Mouse (Mus musculus) embryonic facial prominence, embryonic 14.5 days (tissue): ENCODE measurements around the gene Tcte2. TPM values are rescaled to one million over a fixed set of nuclear protein-coding genes. Genes with fewer than 3 reads are reported as not detected.
"Not testable (repeated sequence)": the region's sequence is repeated elsewhere in the genome, so short reads cannot be mapped to it uniquely, and the experiment has no call there.

Experiments used
- ATAC-seq: fragments of 200-750 bp; cut with Nextera tagmentation; 2 replicates; pipeline ENCODE4 v1.8.0; 2017; ENCODE audit warnings: low read depth, moderate number of reproducible peaks, moderate TSS enrichment
- DNase-seq: peaks from one replicate; pipeline ENCODE4 v3.0.0-alpha.2; 2015; ENCODE audit warnings: low spot score
- H3K27ac ChIP-seq: fragments of 300-500 bp; sonication (generic); replicated peaks from 2 replicates; pipeline ENCODE4 v1.5.1; 2014; ENCODE audit warnings: low read depth, mild to moderate bottlenecking, low read length, moderate library complexity
- H3K27me3 ChIP-seq: fragments of 300-500 bp; sonication (generic); replicated peaks from 2 replicates; pipeline ENCODE4 v1.6.1; 2014; ENCODE audit warnings: low read length; ENCODE audit not compliant: control insufficient read depth, insufficient read depth
- H3K36me3 ChIP-seq: fragments of 300-500 bp; sonication (generic); 2 replicates; pipeline ENCODE4 v1.6.1; 2014; ENCODE audit warnings: low read length, mixed read lengths; ENCODE audit not compliant: control insufficient read depth, insufficient read depth
- H3K4me1 ChIP-seq: fragments of 300-500 bp; sonication (generic); 2 replicates; pipeline ENCODE4 v1.6.1; 2014; ENCODE audit warnings: antibody characterized with exemption, low read length; ENCODE audit not compliant: control insufficient read depth, insufficient read depth
- H3K4me2 ChIP-seq: fragments of 300-500 bp; sonication (generic); 2 replicates; pipeline ENCODE4 v1.6.1; 2014; ENCODE audit warnings: low read depth, mild to moderate bottlenecking, low read length, moderate library complexity, mixed read lengths
- H3K4me3 ChIP-seq: fragments of 300-500 bp; sonication (generic); 2 replicates; pipeline ENCODE4 v1.5.1; 2014; ENCODE audit warnings: low read depth, mild to moderate bottlenecking, low read length
- H3K9ac ChIP-seq: fragments of 300-500 bp; sonication (generic); 2 replicates; pipeline ENCODE4 v1.6.1; 2014; ENCODE audit warnings: low read depth, mild to moderate bottlenecking, low read length, moderate library complexity, mixed read lengths
- H3K9me3 ChIP-seq: fragments of 300-500 bp; sonication (generic); 2 replicates; pipeline ENCODE4 v1.6.1; 2016; ENCODE audit warnings: low read length; ENCODE audit not compliant: control insufficient read depth
- WGBS: fragments of 180-500 bp; shearing (Covaris S2); extraction: QIAGEN DNeasy Blood & Tissue Kit; methylation state at CpG from one replicate; pipeline ENCODE4 v1.1.7; 2014; 5-methylcytosine and 5-hydroxymethylcytosine counted together
- polyA plus RNA-seq: library from polyadenylated mRNA; unstranded; fragments of >200 nt; fragmentation: Nextera tagmentation; extraction: Ambion mirVana; gene quantifications from 2 replicates; pipeline ENCODE4 v1.2.1, GENCODE M21; 2014

The Tcte2 gene
- 3.2 and 4.6 TPM in 2 replicates for polyA plus RNA-seq

DNA sequence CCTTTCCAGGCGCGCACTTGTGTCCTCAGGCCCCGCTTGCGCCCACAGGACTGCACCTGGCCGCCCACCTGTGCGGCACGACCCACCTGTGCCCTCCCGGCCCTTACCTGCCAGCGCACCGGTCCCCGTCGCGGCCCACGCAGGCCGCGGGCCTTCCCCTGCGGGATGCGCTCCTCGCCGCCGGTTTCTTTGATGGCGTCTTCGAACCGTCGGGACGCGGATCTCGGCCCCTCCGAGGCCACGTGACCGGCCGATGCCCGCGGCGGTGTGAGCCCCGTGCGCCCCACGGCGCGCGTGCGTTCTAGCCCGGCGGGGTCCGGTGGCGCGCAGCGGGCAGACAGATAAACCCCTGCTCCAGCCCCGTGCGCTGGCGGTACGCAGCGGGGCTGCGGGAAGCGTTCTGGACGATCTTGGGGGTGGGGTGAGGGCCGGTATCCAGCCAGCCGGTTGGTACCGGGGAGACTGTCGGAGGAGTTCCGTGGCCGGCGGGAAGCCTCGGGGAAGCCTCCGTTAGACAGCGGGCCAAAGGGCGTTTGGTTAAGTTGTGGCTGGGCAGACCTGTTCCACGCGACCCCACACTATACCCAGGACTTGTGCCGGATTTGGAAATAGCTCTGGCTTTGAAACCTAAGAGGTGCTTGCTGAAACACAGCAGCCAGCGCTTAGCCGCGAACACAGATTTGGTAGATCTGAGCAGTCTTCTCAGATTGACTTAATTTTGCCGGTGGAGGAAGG lies at the start of gene Tcte2:
Tcte2 (minus strand) TSS at position 647 of the 735 bp plus-strand sequence.
- Histone ChIP-seq H3K27ac (peak within 1 kb of the TSS; percentile 85), H3K4me1 (0 out of 2 replicates have a peak, but pooled peaks cover 4% of the 10 kb centered on the region), H3K36me3 (no peaks in the 10 kb centered on the region), H3K27me3 (no peaks in the 10 kb centered on the region), H3K4me2 (peak within 1 kb of the TSS; percentile 98), H3K4me3 (peak within 1 kb of the TSS; percentile 86), H3K9me3 (no peaks in the 10 kb centered on the region), H3K9ac (peak within 1 kb of the TSS; percentile 86)
- DNase-seq (peak; percentile 53), ATAC-seq (peak; percentile 13; the same call in 1 of the 2 replicates)
- 2% methylated on average over 35 of the region's 74 CpGs for WGBS

DNA sequence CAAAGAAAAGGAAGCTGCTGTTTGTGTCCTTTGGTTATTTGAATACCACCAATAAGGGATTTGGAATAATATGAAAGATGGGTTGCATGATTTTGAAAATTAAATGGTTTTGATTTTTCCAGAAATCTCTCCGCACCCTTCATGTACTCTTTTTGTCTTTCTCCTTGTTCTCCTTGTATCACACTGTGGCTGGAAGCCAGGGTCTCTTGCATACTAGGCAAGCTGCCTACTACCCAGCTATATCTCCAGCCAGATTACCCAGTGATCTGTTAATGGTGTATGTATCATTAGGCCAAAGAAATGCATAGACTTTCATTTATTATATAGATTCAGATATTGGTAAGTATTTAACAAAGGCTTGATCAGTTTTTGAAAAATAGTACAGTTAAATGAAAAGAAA lies 44.4 kb upstream of the Tcte2 start:
- Histone ChIP-seq H3K4me2 (no peak overlapping the region), H3K27ac (no peak overlapping the region), H3K36me3 (peaks cover 44% of the 10 kb centered on the region), H3K4me1 (no peaks in the 10 kb centered on the region), H3K27me3 (no peaks in the 10 kb centered on the region), H3K9ac (no peak overlapping the region), H3K9me3 (no peaks in the 10 kb centered on the region), H3K4me3 (no peak overlapping the region)
- WGBS: 93% methylated on average over 1 of the region's 1 CpGs
- ATAC-seq: no peak
- DNase-seq: no peak

- H3K4me1 ChIP-seq: no peaks in the 10 kb centered on the region
- no peaks in the 10 kb centered on the region for H3K9me3 ChIP-seq
- no peak overlapping the region for H3K4me3 ChIP-seq
- 69% methylated on average over 2 of the region's 2 CpGs for WGBS
- no peak overlapping the region for H3K9ac ChIP-seq
- H3K4me2 ChIP-seq: no peak overlapping the region
- H3K36me3 ChIP-seq: peaks cover 24% of the 10 kb centered on the region
- peak; percentile 14 for DNase-seq
- no peak overlapping the region for H3K27ac ChIP-seq
- no peak; the same call in 1 of the 2 replicates for ATAC-seq
- no peaks in the 10 kb centered on the region for H3K27me3 ChIP-seq
These were observed 41.3 kb upstream of the Tcte2 start for GRCm38 (mm10) chr17:13802836-13803408.

- H3K4me2 ChIP-seq: no peak overlapping the region
- no peaks in the 10 kb centered on the region for H3K4me1 ChIP-seq
- DNase-seq (no peak), ATAC-seq (no peak)
- no peaks in the 10 kb centered on the region for H3K27me3 ChIP-seq
- no peaks in the 10 kb centered on the region for H3K9me3 ChIP-seq
- H3K9ac ChIP-seq: no peak overlapping the region
- 80% methylated on average over 1 of the region's 1 CpGs for WGBS
- no peak overlapping the region for H3K4me3 ChIP-seq
- no peak overlapping the region for H3K27ac ChIP-seq
- no peaks in the 10 kb centered on the region for H3K36me3 ChIP-seq
These were observed 36.1 kb upstream of the Tcte2 start for GRCm38 (mm10) chr17:13797691-13798090.

- not testable (repeated sequence) for ATAC-seq, H3K27ac ChIP-seq
- WGBS: 95% methylated on average over 2 of the region's 2 CpGs
These were observed 28.4 kb upstream of the Tcte2 start for GRCm38 (mm10) chr17:13790033-13790432.

GRCm38 (mm10) chr17:13783469-13783868 lies 21.8 kb upstream of the Tcte2 start:
- 74% methylated on average over 1 of the region's 1 CpGs for WGBS
- no peak for DNase-seq
- H3K36me3 ChIP-seq: no peaks in the 10 kb centered on the region
- ATAC-seq: no peak
- no peak overlapping the region for H3K4me2 ChIP-seq
- no peaks in the 10 kb centered on the region for H3K4me1 ChIP-seq
- H3K9ac ChIP-seq: no peak overlapping the region
- H3K4me3 ChIP-seq: no peak overlapping the region
- 0 out of 2 replicates have a peak, but pooled peaks cover 5% of the 10 kb centered on the region for H3K9me3 ChIP-seq
- no peaks in the 10 kb centered on the region for H3K27me3 ChIP-seq
- H3K27ac ChIP-seq: no peak overlapping the region

More at GRCm38 (mm10) chr17:13790033-13790432, 28.4 kb upstream of the Tcte2 start:
- H3K9ac ChIP-seq, H3K4me1 ChIP-seq, H3K36me3 ChIP-seq, H3K9me3 ChIP-seq, H3K4me3 ChIP-seq, H3K27me3 ChIP-seq, DNase-seq, H3K4me2 ChIP-seq: not testable (repeated sequence)

DNA sequence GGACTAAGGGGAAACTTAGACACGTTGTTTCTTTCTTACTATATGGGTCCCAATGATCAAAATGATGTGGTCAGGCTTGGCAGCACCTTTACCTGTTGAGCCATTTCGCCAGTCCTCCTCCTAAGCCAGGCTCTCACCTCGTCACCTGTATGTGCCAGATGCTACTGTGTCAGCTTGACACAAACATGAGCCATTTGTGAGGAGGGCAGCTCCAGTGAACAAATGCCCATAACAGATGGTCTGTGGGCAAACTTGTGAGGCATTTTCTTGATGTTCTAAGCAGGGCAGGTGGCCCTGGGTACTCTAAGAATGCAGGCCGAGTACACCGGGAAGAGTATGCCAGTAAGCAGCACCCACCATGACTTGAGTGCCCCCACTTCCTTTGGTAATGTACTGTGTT lies 20.3 kb upstream of the Tcte2 start:
- no peaks in the 10 kb centered on the region for H3K27me3 ChIP-seq
- no peaks in the 10 kb centered on the region for H3K36me3 ChIP-seq
- 0 out of 2 replicates have a peak, but pooled peaks cover 5% of the 10 kb centered on the region for H3K9me3 ChIP-seq
- 88% methylated on average over 5 of the region's 5 CpGs for WGBS
- H3K27ac ChIP-seq: no peak overlapping the region
- DNase-seq: no peak
- ATAC-seq: no peak
- no peak overlapping the region for H3K9ac ChIP-seq
- no peak overlapping the region for H3K4me2 ChIP-seq
- no peak overlapping the region for H3K4me3 ChIP-seq
- no peaks in the 10 kb centered on the region for H3K4me1 ChIP-seq

GRCm38 (mm10) chr17:13778865-13779264 lies 17.2 kb upstream of the Tcte2 start:
- WGBS: 95% methylated on average over 1 of the region's 1 CpGs

More at GRCm38 (mm10) chr17:13778865-13779264, 17.2 kb upstream of the Tcte2 start:
- ATAC-seq (no peak), DNase-seq (no peak)
- no peak overlapping the region for H3K27ac ChIP-seq
- H3K27me3 ChIP-seq: no peaks in the 10 kb centered on the region
- H3K4me3 ChIP-seq: no peak overlapping the region
- H3K9me3 ChIP-seq: 0 out of 2 replicates have a peak, but pooled peaks cover 5% of the 10 kb centered on the region
- no peaks in the 10 kb centered on the region for H3K4me1 ChIP-seq
- no peak overlapping the region for H3K4me2 ChIP-seq
- no peak overlapping the region for H3K9ac ChIP-seq
- H3K36me3 ChIP-seq: no peaks in the 10 kb centered on the region
